Mouse (Mus musculus): ENCODE measurements around the gene Lingo2. TPM values are rescaled to one million over a fixed set of nuclear protein-coding genes. Genes with fewer than 3 reads are reported as not detected.
A peak's percentile ranks its signal among the peaks of the same experiment; 100 is the strongest.

Gene Lingo2
- total and polyA plus RNA-seq, 2 experiments from 2014 or later: 51.6 to 59.7 TPM

- Histone ChIP-seq H3K4me2 (ENCODE audit: low read depth, low read length, poor library complexity, severe bottlenecking) (no peak overlapping the region), H3K27me3 (ENCODE audit: insufficient read depth, low read length) (no peaks in the 10 kb centered on the region), H3K36me3 (ENCODE audit: insufficient read depth, low read length) (no peaks in the 10 kb centered on the region), H3K9ac (replicated peaks; ENCODE audit: low read length, poor library complexity, severe bottlenecking) (no peak overlapping the region), H3K4me3 (ENCODE audit: low read depth, low read length) (no peak overlapping the region), H3K4me1 (ENCODE audit: insufficient read depth, low read length) (no peaks in the 10 kb centered on the region), H3K27ac (ENCODE audit: low read depth, low read length) (no peak overlapping the region), H3K9me3 (ENCODE audit: low read length) (no peaks in the 10 kb centered on the region)
- WGBS: 86% methylated on average over 3 of the region's 3 CpGs
- DNase-seq (ENCODE audit: low spot score) (no peak), ATAC-seq (ENCODE audit: low FRiP score) (no peak)
- TF ChIP-seq CTCF (IDR thresholded peaks at IDR 0.05): no peak
These were observed 1034.1 kb downstream of the Lingo2 start for GRCm38 (mm10) chr4:35917453-35917852.

- Histone ChIP-seq H3K9ac (replicated peaks; ENCODE audit: low read length, poor library complexity, severe bottlenecking) (no peak overlapping the region), H3K27ac (ENCODE audit: low read depth, low read length) (no peak overlapping the region), H3K9me3 (ENCODE audit: low read length) (no peaks in the 10 kb centered on the region), H3K36me3 (ENCODE audit: insufficient read depth, low read length) (no peaks in the 10 kb centered on the region), H3K4me3 (ENCODE audit: low read depth, low read length) (no peak overlapping the region), H3K4me1 (ENCODE audit: insufficient read depth, low read length) (no peaks in the 10 kb centered on the region), H3K4me2 (ENCODE audit: low read depth, low read length, poor library complexity, severe bottlenecking) (no peak overlapping the region), H3K27me3 (ENCODE audit: insufficient read depth, low read length) (no peaks in the 10 kb centered on the region)
- 57% methylated on average over 1 of the region's 1 CpGs for WGBS
- no peak for TF ChIP-seq CTCF (IDR thresholded peaks at IDR 0.05)
- no peak for ATAC-seq (ENCODE audit: low FRiP score)
- DNase-seq (ENCODE audit: low spot score): peak; percentile 68
These were observed 1053.6 kb downstream of the Lingo2 start for GRCm38 (mm10) chr4:35897769-35898564.

- Histone ChIP-seq H3K4me1 (ENCODE audit: insufficient read depth, low read length) (no peaks in the 10 kb centered on the region), H3K27ac (ENCODE audit: low read depth, low read length) (no peak overlapping the region), H3K27me3 (ENCODE audit: insufficient read depth, low read length) (no peaks in the 10 kb centered on the region), H3K4me3 (ENCODE audit: low read depth, low read length) (no peak overlapping the region), H3K9me3 (ENCODE audit: low read length) (no peaks in the 10 kb centered on the region), H3K4me2 (ENCODE audit: low read depth, low read length, poor library complexity, severe bottlenecking) (no peak overlapping the region), H3K36me3 (ENCODE audit: insufficient read depth, low read length) (no peaks in the 10 kb centered on the region), H3K9ac (replicated peaks; ENCODE audit: low read length, poor library complexity, severe bottlenecking) (no peak overlapping the region)
- DNase-seq (ENCODE audit: low spot score): peak; percentile 88
- ATAC-seq (ENCODE audit: low FRiP score): peak; percentile 58; the same call in 1 of the 2 replicates
- TF ChIP-seq CTCF (IDR thresholded peaks at IDR 0.05): no peak
- WGBS: 16% methylated on average over 5 of the region's 5 CpGs
These were observed 1065.7 kb downstream of the Lingo2 start for GRCm38 (mm10) chr4:35885591-35886542.

GRCm38 (mm10) chr4:35884946-35885460 lies 1066.5 kb downstream of the Lingo2 start:
- ATAC-seq (ENCODE audit: low FRiP score) (no peak), DNase-seq (ENCODE audit: low spot score) (no peak)
- Histone ChIP-seq H3K9me3 (ENCODE audit: low read length) (no peaks in the 10 kb centered on the region), H3K27ac (ENCODE audit: low read depth, low read length) (no peak overlapping the region), H3K4me1 (ENCODE audit: insufficient read depth, low read length) (no peaks in the 10 kb centered on the region), H3K4me2 (ENCODE audit: low read depth, low read length, poor library complexity, severe bottlenecking) (no peak overlapping the region), H3K4me3 (ENCODE audit: low read depth, low read length) (no peak overlapping the region), H3K36me3 (ENCODE audit: insufficient read depth, low read length) (no peaks in the 10 kb centered on the region), H3K9ac (replicated peaks; ENCODE audit: low read length, poor library complexity, severe bottlenecking) (no peak overlapping the region), H3K27me3 (ENCODE audit: insufficient read depth, low read length) (no peaks in the 10 kb centered on the region)
- no peak for TF ChIP-seq CTCF (IDR thresholded peaks at IDR 0.05)
- 61% methylated on average over 3 of the region's 3 CpGs for WGBS

GRCm38 (mm10) chr4:35846518-35846917 lies 1105.0 kb downstream of the Lingo2 start:
- no peak overlapping the region for H3K4me3 ChIP-seq (ENCODE audit: low read depth, low read length)
- peak; percentile 3 for DNase-seq (ENCODE audit: low spot score)
- H3K9ac ChIP-seq (replicated peaks; ENCODE audit: low read length, poor library complexity, severe bottlenecking): no peak overlapping the region
- no peak overlapping the region for H3K4me2 ChIP-seq (ENCODE audit: low read depth, low read length, poor library complexity, severe bottlenecking)
- no peak for TF ChIP-seq CTCF (IDR thresholded peaks at IDR 0.05)
- no peaks in the 10 kb centered on the region for H3K4me1 ChIP-seq (ENCODE audit: insufficient read depth, low read length)
- 66% methylated on average over 1 of the region's 1 CpGs for WGBS
- ATAC-seq (ENCODE audit: low FRiP score): no peak
- no peaks in the 10 kb centered on the region for H3K36me3 ChIP-seq (ENCODE audit: insufficient read depth, low read length)
- H3K27ac ChIP-seq (ENCODE audit: low read depth, low read length): no peak overlapping the region
- no peaks in the 10 kb centered on the region for H3K9me3 ChIP-seq (ENCODE audit: low read length)
- no peaks in the 10 kb centered on the region for H3K27me3 ChIP-seq (ENCODE audit: insufficient read depth, low read length)
